Mouse (Mus musculus) heart, postnatal 14 days (tissue): Measurements from ENCODE around the gene Theg. TPM values are rescaled to one million over a fixed set of nuclear protein-coding genes. Genes with fewer than 3 reads are reported as not detected.

Source experiments
- DNase-seq, 2 experiments: peaks; one replicate each; pipeline ENCODE4 v3.0.0; 2021 to 2022
- intact Hi-C: fragments of 180-260 bp; cut with DNase I; formaldehyde crosslinking; loops from one replicate; pipeline ENCODE4 v1.15.1; 2025
- total RNA-seq, 2 experiments: library from RNA; stranded (reverse); gene quantifications; 2 replicates each; pipeline ENCODE4 v1.2.3; 2021

Theg gene
- total RNA-seq, 2 experiments from 2014 or later = not detected

DNA sequence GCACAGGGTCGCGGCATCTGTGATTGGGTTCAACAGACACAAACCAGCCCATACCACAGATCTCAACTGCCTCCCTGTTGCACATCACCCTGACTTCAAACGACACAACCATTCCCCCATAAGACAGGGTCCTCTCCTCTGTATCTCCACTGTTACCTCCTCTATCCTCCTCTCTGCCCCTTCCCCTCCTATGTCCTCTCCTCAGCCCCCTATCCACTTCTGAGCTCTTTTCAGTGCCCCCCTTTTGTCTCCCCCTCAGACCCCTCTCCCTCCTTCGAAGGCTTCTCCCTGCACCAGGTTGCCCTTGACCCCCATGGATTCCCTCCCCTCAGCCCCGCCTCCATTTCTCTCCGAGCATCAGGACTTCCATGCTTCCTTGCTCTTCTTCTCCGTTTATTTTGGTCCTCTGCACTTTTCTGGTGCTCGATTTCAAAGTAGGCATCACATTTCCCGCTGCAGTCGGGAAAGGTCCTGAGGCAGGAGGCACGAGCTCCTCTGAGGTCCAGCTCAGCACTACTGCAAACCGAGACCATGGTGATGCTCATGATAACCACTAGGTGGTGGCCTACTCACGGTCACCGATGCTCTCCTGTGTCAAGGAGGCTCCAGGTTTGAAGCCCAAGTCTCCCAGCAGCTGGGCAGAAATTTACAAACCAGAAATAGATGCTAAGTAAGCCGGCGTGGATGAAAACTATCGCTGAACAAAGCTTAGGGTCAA, 7.9 kb upstream of the Theg start:
- DNase-seq = peak; percentile 53 to 68
- intact Hi-C loops = loop anchor here (1.0 kb wide), 2 partner anchors 54 to 73 kb away; no protein-coding TSS in a partner anchor

DNA sequence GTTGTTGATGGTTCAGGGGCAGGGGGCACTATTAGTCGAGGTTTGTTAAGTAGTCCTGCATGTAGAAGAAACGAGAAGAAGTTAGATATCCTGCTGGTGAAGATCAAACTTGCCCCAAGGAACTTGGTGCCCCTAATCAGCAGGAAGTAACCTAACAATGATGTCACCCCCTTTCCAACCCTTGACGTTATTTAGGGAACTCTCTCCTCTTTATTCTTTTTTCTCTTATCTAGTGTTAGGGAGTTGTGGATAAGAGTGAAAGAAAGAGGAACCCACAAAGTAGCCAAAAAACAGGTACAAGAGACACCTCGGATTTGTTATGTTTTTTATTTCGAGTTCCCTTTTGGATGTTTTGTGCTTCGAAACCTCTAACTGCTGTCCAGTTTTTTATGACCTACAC, 7.0 kb upstream of the Theg start:
- no peak for DNase-seq
- intact Hi-C loops = no loop called here

DNA sequence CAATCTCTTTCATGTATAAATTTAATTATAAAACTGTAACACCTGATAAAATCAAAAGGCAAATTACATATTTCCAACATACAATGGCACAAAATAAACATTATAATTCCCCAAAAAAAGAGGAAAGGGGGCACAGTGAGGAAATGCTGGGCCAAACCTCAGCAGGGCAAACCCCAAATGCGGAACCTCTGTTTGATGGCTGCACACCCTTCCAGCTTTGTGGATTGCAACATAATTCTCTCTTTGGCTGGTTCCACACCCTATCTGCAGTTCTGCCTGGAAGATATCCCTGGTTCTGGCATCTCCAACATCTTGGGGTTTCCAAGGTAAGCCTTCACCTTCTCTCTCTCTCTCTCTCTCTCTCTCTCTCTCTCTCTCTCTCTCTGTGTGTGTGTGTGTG, 3.6 kb upstream of the Theg start:
- DNase-seq = no peak
- intact Hi-C loops = no loop called here

DNA sequence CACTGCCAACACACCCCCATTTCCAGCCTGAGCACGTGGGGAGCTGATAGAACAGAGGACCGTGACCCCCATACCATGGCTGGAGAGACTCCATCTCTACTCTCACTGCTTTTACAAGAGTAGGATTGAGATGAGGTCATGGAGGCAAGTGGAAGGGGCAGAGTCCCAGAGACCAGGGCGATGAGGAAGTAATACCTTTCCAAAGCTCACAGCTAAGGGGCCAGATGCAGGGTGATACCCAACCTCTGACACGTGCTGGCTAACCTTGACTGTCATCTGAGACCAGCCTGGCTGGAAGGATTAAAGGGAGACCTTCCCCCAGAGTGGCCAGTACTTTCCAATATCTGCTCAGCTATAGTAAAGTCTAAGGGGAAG, 608 bp upstream of the Theg start:
- intact Hi-C loops = no loop called here
- no peak for DNase-seq

DNA sequence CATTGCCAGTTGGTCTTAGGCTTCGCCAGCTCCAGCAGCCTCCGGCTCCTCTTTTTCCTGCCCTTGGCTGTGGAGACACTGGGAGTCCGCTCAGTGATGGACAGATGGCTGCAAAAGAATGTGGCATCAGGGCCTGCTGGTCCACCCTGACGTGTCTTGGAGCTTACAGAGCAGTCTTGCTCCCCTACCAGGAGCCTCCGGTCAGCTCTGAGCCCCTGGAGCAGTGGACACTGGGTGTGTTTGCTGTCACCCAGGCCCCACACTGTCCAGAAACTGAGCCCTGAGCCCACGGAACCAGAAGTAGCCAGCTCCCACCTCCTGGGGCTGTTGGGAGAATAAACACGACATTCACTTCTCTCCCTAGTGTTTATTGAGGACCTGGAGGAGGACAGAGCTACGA, 888 bp downstream of the Theg start:
- DNase-seq = no peak
- intact Hi-C loops = no loop called here

DNA sequence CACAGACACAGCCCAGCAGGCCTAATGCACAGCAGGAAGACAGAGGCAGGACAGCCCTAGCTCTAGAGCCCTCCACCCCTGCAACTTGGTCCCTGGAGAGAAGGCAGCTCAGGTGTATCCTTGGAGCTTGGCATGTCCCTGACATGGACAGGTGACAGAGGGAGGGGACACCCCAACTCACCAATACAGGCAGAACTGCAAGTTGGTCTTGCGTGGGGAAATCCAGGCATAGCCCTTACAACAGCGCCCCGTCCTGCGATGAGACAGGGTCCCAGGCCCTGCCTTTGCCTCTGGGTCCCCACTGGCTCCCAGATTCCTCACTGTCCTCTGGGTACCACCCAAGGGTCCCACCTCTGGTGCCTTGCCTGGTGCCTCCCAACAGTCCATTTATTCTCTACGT, 1.4 kb downstream of the Theg start:
- intact Hi-C loops = no loop called here
- DNase-seq = no peak

DNA sequence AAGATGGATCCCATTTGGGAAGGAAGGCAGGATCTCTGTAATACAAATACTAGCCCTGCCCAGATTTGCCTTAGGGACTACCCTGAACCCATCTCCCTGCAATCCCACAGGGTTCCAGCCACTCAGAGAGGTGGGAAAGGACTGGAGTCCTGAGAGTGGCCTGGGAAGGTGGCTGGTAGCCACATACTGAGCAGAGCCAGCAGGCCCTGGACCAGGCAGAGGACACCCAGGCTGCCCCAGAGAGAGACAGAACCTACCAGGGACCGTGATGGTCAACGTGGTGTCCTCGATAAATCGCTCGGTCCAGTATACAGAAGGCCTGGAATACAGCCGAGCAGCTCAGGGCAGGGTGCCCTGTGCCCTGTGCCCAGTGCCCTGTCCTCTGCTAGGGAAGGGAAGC, 2.0 kb downstream of the Theg start:
- intact Hi-C loops = no loop called here
- DNase-seq = no peak

DNA sequence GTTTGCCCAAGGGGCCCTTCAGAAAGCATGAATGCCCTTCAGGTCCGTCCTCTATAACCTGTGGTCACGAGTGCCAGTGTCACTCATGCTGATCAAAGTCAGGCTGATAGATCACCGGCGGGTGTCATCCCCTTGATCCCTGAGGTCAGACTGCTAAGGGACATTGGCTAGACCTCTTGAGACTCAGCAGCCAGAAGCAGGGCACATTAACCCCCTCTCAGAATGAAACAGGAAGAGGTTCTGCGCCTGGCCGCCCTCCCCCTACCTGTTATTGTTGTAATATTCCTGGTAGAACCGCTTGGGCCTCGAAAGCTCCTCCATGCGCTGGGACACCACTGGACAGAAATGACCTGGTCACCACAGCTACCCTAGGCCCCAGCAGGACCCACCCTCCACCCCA, 2.7 kb downstream of the Theg start:
- DNase-seq = no peak
- intact Hi-C loops = no loop called here

DNA sequence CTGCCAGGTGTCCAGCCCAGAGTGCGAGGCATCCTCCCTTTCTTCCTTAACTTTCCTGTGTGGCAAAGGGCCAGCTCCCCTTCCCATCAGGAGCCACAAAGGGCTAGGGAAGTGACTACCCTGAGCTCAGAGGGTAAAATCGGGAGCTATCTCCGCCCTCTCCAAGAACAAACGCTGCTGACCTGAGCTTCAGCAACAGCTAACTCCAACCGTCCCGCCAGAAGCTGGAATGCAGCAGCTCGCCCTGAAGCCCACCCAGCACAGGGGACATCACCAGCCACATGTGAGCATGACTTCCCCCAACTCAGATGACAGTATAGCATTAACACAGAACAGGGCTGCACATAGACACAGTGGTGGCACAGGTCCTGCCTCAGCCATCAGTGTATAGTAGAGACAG, 3.1 kb downstream of the Theg start:
- no peak for DNase-seq
- intact Hi-C loops = no loop called here

DNA sequence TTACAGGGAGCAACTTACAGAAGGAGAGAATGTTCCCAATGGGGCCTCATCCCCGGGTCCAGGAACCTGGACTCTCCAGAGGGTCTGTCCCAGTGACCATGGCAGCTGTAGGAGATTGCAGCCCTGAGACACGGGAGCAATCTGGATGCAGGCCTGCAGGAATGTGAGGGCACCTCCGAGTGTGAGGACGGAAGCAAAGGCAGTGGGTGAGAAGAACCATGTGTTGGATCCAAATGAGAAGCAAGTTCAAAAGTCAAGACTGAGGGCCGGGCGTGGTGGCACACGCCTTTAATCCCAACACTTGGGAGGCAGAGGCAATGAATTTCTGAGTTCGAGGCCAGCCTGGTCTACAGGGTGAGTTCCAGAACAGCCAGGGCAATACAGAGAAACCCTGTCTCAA, 5.6 kb downstream of the Theg start:
- intact Hi-C loops = no loop called here
- no peak for DNase-seq

DNA sequence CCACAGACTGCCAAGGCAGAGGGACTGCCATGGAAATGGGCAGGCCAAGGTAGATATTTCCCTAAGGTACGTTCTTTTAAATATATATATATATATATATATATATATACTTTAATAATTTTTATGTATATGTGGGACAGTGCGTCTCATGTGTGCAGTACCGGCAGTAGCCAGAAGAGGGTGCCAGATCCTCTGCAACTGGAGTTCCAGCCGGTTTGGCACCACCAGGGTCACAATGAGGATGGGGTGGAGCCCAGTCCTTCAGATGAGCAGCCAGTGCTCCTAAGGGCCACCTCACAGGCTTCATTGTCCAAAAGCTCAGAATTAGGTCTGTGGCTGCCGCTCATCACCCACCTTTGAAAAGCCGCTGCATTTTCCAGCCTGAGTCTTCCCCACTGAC, 6.3 kb downstream of the Theg start:
- intact Hi-C loops = no loop called here
- peak in 1 of 2 experiments; percentile 53 for DNase-seq

DNA sequence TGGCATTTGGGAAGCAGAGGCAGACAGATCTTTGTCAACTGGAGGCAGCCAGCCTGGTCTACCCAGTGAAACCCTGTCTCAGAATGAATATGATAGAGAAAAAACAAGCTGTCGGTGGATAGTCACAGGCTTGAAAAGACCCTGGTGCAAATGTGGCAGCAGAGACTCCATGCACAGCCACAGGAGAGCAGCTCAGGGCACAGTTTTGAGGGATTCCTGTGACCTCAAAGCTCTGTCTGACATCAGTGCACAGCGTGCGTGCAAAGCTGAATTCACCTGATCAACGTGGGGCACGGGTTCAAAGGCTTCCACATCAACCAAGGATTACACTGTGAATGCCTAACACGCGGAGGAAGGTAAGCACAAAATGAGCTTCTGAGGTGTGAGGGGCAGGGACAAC, 6.8 kb downstream of the Theg start:
- no peak for DNase-seq
- intact Hi-C loops = no loop called here

DNA sequence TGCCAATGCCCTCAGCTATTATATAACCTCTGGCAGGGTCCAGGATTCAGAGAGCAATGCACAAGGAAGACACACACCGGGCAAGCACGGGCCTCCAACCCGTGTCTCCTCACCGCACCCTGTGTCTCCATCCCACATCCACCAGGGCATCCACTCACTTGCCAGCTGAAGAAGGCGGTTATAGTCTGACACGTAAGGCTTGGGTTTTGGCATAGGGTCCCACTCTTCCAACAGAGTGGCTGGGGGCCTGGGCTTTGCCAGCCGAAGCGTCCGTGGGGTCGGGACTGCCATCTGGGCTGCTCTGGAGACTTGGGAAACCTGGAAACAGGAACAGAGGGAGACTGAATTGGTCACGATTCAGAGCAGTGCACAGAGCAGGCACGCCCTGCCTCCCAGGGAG, 7.3 kb downstream of the Theg start:
- intact Hi-C loops = no loop called here
- no peak for DNase-seq

DNA sequence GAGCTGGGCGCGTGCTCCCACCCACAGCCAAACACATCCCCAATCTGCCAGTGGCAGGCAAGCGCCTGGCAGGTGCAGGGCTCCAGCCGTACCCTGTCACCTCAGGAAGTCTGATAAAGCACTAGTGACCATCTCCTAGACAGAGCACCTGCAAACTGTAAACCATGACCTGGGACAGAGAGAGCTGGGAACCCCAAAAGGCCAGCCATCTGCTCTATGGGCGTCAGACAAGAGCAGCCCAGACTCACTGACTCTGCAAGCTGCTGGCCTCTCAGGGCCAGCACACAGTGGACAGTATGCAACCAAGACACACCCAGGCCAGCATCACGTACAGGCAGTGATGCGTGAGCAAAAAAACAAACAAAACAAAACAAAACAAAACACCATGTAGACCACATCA, 8.2 kb downstream of the Theg start:
- no peak for DNase-seq
- intact Hi-C loops = no loop called here

DNA sequence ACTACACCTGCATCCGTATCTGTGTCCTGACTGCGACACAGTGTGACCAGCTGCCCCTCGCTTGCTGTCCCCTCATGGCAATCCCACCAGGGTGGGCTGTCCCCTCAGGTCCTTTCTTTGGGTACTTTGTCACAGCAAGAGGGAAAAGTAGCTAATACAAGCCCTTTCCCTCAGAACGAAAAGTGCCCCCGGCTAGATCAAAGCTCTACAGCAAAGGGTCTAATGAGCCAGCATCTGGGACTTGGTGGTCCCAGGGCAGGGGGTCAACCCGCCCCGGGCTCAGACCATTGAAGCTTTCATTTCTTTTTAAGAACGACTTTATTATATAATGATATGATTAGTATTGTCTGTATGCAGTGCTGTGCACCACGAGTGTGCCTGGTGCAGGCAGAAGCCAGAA, 8.9 kb downstream of the Theg start:
- DNase-seq = no peak
- intact Hi-C loops = no loop called here

DNA sequence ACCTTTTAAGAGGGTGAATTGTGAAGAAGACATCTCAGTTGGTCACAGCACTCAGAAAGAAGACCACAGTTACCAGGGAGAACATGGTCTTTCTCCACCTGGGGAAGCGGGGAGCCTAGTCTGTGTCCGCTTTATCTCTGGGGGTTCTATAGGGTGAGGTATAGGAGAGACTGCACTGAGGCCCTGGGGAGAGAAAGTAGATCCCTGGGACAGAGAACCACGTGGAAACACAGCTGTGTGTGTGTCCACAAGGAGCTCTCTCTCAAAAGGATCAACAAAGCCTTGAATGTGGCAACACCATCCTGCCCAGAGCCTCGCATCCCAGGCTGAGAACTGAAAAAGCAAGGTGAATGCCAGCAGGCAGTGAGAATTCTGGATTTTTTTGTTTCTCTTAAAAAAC, 9.8 kb downstream of the Theg start:
- intact Hi-C loops = no loop called here
- DNase-seq = no peak

DNA sequence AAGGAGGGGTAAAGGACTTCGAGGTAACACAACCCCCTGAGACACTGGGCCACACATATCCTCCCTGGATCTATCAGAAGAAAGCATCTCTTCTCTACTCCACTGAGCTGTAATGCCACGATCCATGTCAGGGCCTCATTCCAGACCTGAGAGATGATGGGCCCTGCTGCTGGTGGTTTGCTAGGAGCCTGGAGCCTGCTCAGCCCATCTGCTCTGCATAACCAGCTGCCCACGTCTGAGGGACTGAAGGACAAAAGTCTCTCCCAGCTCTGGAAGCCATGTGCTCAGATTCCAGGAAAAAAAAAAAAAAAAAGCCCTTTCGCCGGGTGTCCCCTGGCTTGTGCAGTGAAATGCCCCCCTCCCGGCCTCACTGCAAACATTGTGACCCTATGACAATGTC, 11.4 kb downstream of the Theg start:
- DNase-seq = no peak
- intact Hi-C loops = no loop called here

DNA sequence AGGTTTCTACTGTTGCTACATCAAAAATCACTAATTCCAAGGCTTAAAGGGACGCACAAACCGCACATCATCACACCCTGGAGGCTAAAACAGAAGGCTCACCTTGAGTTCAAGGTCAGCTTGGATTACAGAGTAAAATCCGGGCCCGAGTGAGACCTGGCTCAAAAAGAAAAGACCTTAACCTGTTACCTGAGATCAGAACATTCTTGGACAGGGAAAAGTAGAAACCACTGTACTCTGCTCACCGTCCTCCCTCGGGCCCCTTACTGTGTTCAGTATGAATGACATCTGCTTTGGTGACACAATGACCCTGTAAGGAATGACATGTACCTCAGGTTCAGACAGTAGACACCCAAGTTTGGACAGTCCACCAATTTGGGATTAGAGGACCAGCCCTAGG, 12.3 kb downstream of the Theg start:
- no peak for DNase-seq
- intact Hi-C loops = no loop called here

DNA sequence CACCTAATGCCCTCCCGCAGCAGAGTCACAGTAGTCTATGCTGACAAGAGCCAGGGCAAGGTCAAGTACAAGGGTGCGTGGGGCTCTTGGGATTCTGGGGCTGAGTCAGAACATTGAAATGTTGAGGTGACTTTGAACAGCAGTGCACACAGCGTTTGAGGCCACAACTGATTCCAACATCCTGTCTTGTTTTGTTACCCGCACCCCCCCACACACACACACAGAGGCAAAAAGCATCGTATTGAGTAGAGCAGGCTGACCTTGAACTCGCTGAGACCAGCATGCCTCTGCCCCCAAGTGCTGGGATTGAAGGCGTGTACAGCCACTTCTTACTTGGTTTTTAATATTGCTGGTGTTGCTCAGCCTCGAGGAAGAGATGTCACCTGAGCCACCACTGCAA, 12.8 kb downstream of the Theg start:
- no peak for DNase-seq
- intact Hi-C loops = no loop called here

DNA sequence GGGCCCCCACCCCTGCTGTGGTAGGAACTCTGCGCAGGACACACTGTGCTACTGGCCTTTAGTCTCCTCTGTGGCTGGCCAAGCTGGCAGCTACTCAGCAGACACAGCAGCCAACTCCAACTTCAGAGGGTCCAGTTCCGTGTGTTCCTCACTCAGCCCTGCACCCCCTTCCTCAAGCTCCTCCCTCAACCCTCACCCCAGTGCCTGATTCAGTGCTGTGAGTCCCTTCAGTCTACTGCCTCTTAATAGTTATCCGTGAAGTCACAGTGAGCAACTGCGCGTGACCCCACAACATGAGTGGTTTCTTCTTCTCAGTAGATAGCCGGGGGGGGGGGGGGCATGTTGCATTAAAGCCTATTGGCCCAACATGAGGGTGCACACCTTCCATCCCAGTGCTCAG, 13.5 kb downstream of the Theg start:
- DNase-seq = no peak
- intact Hi-C loops = no loop called here

DNA sequence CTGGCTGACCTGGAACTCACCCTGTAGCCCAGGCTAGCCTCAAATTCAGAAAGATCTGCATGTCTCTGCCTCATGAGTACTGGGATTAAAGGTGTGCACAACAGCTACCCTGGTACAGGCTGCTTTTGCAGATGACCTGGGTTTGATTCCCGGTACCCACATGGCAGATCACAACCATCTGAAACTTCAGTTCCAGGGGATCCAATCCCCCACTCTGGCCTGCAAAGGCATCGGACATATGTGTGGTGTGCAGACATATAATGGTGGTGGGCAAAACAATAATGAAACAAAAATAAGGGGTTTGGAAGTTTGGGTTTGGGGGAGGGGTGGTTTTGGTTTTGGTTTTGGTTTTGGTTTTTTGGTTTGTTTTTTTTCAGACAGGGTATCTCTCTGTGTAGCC, 15.8 kb downstream of the Theg start:
- no peak for DNase-seq
- intact Hi-C loops = no loop called here

DNA sequence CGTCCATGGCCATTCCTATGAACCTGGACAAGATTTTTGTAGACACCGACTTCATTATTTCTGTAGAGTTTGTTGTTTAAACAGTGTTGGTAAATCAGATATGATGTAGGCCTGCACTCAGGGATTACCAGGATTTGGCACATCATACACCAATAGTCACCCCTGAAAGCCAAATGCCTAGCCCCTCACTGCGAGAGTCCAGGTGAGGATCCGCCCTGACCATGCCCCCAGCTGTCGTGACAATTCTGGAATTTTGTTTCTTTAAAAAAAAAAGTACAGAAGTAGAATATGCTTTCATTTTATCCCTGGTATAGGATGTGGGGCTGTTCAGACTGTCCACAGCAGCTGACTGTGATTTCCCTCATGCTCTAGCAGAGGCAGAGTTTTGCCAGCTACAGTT, 17.2 kb downstream of the Theg start:
- DNase-seq = no peak
- intact Hi-C loops = no loop called here

DNA sequence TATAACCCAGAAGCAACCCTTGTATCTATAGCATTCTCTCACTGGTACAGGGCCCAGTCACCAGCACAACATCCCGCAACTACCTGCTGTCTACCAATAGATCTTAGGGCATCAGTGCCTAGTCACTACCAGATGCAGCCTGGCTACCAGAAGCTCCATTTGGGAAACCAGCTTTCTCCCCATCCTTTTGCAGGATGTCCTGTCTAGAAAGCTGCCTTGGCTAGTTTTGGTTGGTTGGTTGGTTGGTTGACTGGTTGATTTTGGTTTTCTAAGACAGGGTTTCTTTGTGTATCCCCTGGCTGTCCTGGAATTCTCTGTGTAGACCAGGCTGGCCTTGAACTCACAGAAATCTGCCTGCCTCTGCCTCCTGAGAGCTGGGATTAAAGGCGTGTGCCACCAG, 27.4 kb downstream of the Theg start:
- intact Hi-C loops = no loop called here

More for the DNA sequence above, 27.4 kb downstream of the Theg start:
- no peak for DNase-seq
